Mouse (Mus musculus) gastrocnemius, adult 8-10 months (tissue): Measurements from ENCODE around the gene Ciao2a. TPM values are rescaled to one million over a fixed set of nuclear protein-coding genes. Genes with fewer than 3 reads are reported as not detected.

Source experiments
- DNase-seq, 2 experiments: peaks; one replicate each; pipeline ENCODE4 v3.0.0; 2022; ENCODE audit warnings: low spot score in 2 of 2
- total RNA-seq, 4 experiments: library from RNA; stranded (reverse); gene quantifications; 2 replicates each; pipeline ENCODE4 v1.2.4; 2022

The Ciao2a gene
- 10 to 100 TPM; 51.2 to 64.6 (median 61.2) TPM for total RNA-seq

GRCm38 (mm10) chr9:66126456-66127192 lies at the start of gene Ciao2a, which contains the start of gene Snx1:
Gene Ciao2a, plus strand, starts transcription at chr9:66126611.
Gene Snx1, minus strand, starts transcription at chr9:66126587.
- peak; percentile 86 to 90 for DNase-seq

- DNase-seq, result no peak
Measured at GRCm38 (mm10) chr9:66078072-66078471, 48.3 kb upstream of the Ciao2a start.

GRCm38 (mm10) chr9:66078493-66078892 lies 47.9 kb upstream of the Ciao2a start:
- no peak for DNase-seq

GRCm38 (mm10) chr9:66080804-66081459 lies 45.5 kb upstream of the Ciao2a start:
- no peak for DNase-seq

- no peak for DNase-seq
Measured at GRCm38 (mm10) chr9:66081999-66082398, 44.4 kb upstream of the Ciao2a start.

GRCm38 (mm10) chr9:66084171-66084570 lies 42.2 kb upstream of the Ciao2a start:
- no peak for DNase-seq

- no peak for DNase-seq
Measured at GRCm38 (mm10) chr9:66087062-66087461, 39.3 kb upstream of the Ciao2a start.

- DNase-seq, result no peak
Measured at GRCm38 (mm10) chr9:66088411-66088810, 38.0 kb upstream of the Ciao2a start.

GRCm38 (mm10) chr9:66090593-66091244 lies 35.7 kb upstream of the Ciao2a start:
- no peak for DNase-seq

GRCm38 (mm10) chr9:66091327-66092231 lies 34.8 kb upstream of the Ciao2a start:
- no peak for DNase-seq

GRCm38 (mm10) chr9:66092664-66093063 lies 33.7 kb upstream of the Ciao2a start:
- no peak for DNase-seq

GRCm38 (mm10) chr9:66101577-66101976 lies 24.8 kb upstream of the Ciao2a start:
- DNase-seq, result no peak

- no peak for DNase-seq
Measured at GRCm38 (mm10) chr9:66102668-66103067, 23.7 kb upstream of the Ciao2a start.

- no peak for DNase-seq
Measured at GRCm38 (mm10) chr9:66104601-66105000, 21.8 kb upstream of the Ciao2a start.

GRCm38 (mm10) chr9:66105168-66105567 lies 21.2 kb upstream of the Ciao2a start:
- DNase-seq, result no peak

GRCm38 (mm10) chr9:66109574-66109973 lies 16.8 kb upstream of the Ciao2a start:
- no peak for DNase-seq

- no peak for DNase-seq
Measured at GRCm38 (mm10) chr9:66110126-66110525, 16.3 kb upstream of the Ciao2a start.

- DNase-seq, result no peak
Measured at GRCm38 (mm10) chr9:66110611-66111379, 15.6 kb upstream of the Ciao2a start.

GRCm38 (mm10) chr9:66114341-66114740 lies 12.1 kb upstream of the Ciao2a start:
- DNase-seq, result no peak

GRCm38 (mm10) chr9:66116890-66117289 lies 9.5 kb upstream of the Ciao2a start:
- DNase-seq, result no peak
